Mouse (Mus musculus): ENCODE results near the gene Gm20716.

The Gm20716 gene

DNA sequence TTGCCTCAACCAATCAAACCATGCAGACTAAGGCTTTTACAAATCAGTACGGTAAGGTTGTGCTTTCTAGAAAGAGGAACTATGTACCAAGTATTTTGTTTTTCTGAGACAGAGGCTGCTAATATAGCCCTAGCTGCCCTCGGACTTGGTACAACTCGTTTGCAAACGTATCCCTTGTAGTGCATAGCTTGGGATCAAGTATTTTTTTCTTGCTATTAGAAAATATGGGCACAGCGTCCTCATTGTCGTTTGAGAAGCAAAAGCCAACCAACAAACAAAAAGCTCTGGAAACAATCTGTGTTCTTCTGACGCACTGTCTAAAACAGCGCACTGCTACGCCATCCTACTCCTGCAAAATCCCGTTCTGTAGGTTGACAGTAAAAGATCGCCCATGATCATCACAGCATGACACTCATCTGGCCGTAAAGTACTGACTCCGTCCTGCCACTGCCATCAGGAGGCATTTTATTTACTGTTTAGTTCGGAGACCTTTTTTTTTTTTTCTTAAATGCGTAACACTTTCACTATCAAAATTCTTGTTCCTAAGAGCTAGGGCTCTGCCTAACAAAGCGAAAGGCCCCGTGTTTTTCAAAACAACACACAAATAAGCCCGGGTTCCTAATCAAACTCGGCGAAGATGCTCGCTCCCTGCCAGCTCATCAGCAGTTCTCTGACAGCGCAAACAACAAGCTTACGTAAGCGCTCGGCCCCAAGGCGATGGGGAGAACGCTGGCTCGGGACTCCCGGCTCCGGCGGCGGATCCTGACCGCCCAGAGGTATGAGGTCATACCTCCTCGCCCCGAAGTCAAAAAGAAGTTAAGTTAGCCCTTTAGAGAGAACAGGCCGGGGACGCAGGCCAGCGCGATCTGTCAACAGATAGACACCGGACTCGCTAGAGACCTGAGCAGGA, 793 bp downstream of the Gm20716 start:
- no peak for DNase-seq (ENCODE audit: extremely low read depth, low read depth)

DNA sequence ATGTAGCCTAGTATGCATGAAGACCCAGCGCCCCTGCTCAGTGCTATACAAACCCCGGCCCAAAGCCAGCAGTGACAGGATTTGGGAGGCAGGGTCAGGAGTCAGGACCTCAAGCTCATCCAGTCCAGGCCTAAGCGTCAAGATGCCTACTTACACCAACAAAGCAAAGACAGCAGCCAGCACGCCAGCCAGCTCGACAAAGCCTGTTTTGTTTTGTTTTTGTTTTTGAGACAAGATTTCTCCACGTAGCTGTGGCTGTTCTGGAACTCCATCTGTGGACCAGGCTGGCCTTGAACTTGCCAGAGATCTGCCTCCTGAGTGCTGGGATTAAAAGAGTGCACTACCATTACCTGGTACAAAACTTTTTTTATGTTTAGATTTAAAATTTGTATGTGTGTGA, 6.8 kb downstream of the Gm20716 start:
- no peak for DNase-seq (ENCODE audit: extremely low read depth, low read depth)

DNA sequence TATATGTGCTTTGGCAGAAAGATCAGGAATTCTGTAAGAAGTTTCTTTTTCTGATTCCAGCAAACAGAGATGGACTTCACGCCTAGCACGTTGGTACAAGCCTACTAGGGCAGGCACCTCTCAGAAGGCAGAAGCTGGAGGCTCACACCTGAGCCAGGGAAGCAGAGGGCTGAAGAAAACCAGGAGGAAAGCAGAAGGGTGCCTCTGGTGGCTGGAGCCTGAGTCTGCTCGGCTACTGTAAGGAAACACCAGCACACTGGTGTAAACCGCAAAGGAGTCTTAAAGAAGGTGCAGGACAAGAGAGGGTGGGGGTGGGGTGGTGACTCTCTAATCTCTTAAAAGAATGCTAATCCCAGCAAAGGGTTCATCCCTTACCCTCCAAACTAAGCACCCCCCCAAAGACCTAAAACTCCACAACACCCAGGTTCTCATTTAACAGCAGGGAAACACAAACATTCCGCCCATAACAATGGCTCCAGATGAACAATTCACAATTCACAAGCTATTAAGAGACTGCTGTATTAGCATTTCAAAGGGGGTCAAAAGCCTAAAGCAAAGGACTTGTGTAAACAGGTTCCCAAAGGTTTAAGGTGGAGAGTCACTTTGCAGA, 16.3 kb downstream of the Gm20716 start:
- DNase-seq (ENCODE audit: extremely low read depth, low read depth), result no peak

DNA sequence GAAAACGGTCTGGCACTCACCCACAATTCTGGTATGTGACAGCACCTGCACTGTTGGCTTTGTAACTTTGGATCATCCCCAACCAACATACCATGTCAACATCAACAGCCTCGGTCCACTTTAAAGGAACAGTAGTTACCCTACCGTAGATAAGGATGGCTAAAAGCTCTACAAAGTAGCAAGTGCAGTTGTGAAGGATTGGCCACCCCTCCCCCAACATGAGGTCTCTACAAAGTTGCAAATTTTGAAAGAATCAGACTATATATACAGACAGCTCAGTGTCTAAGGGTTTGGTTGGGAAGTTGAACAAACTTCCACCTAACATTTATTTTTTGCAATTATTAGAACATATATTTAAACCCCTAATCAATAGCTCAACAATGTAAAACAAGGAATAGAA, 22.3 kb downstream of the Gm20716 start:
- no peak for DNase-seq (ENCODE audit: extremely low read depth, low read depth)

DNA sequence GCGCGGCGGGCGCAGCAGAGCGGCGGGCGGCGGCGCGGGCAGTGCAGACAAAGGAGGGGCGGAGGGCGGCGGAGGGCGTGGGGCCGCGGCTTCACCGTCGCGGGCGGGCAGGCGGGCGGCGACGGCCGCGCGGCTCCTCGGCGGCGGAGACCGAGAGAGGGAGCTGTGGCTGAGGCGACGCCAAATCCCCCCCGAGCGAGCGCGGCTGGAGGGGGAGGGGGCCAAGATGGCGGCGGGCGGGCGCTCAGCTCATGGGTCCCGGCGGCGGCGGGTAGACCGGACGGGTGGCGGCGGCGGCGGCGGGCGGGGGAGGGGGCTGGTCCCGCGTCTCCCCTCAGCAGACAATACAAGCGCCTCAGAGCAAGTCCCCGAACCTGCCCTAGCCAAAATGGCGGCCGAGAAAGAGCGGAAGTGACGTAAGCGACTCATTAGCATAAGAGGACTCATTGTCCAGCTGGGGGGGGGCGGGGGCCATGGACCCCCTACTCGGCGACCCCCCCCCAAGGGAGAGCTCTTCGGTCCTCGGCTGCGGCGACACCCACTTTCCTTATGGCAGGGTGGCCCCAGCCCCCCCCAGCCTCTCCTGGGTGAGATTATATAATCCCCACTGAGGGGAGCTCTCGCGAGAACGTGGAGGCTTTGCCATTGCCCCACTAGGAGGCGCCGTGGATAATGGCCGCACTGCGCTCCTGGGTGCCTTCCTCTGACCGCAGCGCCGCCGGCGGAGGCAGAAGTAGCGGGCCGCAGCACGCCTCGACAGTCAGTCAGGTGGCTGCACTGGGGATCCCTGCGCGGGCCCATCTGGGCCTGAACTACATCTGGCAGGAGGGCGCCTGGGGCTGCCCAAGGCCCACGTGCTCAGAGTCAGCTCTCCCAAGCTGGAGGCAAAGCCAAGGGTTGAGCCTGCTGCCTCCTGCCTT, 23.2 kb downstream of the Gm20716 start, which contains the start of gene Adnp:
Gene Adnp, minus strand, starts transcription at position 388 of the 920 bp plus-strand sequence.
- DNase-seq (ENCODE audit: extremely low read depth, low read depth), result peak; percentile 85

DNA sequence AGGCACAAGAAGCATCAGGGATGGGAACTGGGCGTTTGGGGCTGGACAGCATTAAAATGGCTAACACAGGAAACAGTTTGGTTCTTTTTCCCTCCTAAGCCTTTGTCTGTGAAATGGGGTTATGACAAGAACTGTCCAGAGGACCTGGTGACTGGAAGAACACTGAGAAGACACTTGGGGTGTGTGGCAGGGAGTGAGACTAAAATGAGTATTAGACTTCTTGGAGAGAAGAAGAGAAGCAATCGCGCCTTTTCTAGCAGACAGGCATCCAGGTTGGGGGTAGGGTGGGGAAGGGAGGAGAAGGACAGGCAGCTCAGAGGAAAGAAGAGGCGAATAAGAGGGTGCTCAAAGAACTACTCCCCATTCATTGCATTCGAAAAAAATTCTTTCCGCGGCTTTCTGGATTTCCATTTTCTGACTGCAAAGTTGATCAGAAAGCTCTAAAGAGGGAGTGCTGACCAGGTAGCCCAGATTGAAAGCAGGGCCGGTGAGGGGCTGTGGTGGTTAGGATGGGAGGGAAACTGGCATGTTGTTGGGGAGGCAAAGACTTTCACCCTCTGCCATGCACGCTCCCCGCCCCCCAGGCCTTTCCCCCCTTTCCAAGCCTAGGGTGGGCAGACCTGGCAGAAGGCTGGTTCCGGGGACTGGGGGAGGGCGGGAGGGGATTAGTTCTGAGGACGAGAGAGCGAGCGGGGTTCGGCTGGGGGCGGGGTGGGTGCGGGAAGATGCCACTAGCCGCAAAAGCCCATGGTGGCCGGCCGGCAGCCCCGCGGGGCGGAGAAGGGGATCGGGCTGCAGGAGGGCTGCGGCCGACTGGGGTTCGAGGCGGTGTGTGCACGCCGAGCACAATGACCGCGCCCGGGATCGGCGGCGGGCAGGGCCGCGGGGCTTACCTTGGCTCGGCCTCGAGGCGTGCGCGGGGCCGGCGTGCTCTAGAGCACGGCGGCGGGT, 24.2 kb downstream of the Gm20716 start:
- no peak for DNase-seq (ENCODE audit: extremely low read depth, low read depth)

DNA sequence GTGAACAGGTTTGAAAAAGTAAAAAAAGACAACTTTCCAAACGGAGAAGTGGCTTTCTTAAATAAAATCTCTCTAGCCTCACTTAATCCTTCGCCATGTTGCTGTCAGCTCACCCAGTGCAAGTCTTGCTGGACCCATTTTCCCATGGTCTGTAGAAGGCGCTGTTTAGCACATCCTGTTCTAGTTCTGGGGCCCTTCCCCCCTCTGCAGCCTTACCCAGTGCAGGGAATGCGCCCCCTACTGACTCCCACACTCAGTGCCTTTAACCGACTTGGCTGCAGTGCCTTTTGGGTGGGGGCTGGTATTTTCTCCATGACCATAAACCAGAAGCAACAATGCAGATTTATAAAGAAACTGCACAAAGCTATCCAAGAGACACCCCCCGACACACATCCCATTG, 24.9 kb downstream of the Gm20716 start:
- DNase-seq (ENCODE audit: extremely low read depth, low read depth), result peak; percentile 86

DNA sequence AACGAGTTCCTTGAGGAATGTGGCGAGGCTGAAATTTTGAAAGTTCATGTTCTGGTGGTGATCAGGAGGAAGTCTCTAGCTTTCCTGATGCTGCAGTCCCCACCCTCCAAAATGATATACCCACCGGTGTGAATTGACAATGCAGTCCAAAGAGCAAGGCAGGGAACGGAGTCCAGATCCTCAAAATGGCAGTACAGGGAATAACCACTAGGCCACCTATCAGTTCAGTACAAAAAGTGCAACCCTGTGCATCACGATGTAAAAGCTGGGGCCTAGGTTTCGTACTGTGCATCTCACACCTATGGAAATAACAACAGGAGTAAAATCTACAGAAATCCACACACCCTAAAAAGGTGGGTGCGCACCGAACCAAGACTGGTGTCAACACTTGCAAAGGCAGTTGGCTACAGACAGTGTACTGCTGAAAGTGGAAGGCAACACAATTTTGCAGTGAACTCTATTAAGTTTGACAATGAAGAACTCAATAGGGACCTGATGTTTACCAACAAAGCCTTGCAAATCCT, 25.6 kb downstream of the Gm20716 start:
- DNase-seq (ENCODE audit: extremely low read depth, low read depth), result no peak

DNA sequence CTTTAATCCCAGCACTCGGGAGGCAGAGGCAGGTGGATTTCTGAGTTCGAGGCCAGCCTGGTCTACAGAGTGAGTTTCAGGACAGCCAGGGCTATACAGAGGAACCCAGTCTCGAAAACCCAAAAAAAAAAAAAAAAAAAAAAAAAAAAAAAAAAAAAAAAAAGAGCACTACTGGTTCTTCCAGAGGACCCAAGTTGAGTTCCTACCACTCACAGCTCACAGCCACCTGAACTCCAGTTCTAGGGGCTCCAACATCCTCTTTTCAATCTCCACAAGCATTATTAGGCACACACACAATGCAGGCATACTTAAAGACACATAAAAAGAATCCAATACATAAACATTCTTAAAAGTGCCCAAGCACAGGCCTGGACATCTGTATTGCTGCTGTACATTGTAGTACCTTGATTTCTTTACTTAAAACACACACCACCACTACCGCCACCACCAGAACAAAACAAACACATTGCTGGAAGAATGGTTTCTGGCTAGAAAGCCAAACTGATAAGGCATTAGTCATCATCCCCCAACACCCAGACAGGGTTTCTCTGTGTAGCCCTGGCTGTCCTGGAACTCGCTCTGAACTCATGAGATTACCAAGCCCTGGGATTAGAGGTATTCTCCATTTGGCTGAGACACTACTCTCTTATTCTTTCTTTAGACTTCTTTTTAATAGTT, 30.0 kb downstream of the Gm20716 start:
- peak; percentile 46 for DNase-seq (ENCODE audit: extremely low read depth, low read depth)

DNA sequence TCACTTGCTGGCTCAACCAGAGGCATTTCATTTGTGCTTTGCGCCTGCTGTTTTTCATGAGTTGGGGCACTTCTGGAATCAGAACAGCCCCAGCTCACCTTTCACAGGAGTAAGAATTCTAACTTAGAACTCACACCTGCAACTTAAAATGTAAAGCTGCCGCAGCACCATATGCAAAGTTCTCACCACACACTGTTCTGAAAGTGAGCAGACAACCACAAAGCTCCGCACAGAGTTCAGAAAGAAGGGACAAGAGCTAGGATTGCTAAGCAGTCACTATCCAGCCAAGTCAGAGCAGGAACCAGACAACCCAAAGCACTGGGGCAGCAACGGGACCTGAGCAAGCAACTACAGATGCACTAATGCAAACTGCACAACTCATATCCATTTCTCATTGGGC, 30.7 kb downstream of the Gm20716 start:
- DNase-seq (ENCODE audit: extremely low read depth, low read depth), result no peak

DNA sequence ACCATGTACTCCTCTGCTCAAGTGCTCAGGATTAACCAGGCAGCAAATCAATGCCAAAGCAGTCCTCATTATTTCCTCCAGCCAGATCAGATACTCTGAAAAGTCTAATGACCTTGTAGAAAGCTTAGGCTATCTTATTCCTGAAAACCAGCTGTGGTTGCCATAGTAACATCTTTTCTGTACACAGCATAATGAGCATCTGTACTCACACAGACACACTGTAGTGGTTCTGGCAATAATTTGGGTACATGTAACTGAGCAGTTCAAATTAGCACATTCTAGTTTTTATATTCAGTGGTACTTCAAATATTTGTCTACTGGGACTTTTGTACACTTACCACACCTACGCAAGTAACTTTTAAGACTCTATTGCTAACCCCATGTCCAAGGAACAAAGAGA, 31.7 kb downstream of the Gm20716 start:
- no peak for DNase-seq (ENCODE audit: extremely low read depth, low read depth)

DNA sequence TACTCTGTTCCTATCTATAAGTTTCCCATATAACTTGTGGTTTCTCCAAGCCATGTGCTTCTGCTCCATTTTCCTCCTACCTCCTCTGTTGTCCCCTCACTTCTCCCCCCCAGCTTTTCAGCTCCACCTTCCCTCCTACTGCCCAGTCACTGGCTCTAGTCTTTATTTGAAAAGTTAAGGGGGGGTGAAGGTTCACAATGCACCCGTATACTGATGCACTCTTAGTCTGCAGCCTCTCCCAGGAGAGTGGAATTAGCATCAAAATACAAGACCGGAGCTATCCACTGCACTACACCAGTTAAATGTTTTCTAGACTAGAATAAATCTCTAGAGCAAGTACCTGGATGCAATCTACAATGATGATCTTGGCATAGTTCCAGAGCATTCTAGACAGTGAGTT, 34.4 kb downstream of the Gm20716 start:
- no peak for DNase-seq (ENCODE audit: extremely low read depth, low read depth)

DNA sequence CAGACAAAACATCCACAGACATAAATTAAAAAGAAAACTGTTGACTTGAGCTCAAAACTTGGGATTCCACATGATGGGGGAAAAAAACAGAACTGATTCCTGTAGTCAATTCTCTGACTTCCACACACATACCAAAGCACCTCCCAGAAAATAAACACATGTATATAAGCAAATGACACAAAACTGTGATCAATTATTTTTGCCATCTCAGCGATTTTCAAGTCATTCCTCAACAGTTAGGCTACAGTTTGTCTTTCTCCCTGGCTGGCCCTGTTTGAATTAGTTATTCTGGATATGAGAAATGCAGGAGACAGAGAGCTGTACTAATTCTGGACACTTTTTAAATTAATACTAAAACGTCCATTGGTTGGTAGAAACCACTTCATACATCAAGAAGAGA, 36.5 kb downstream of the Gm20716 start:
- no peak for DNase-seq (ENCODE audit: extremely low read depth, low read depth)

DNA sequence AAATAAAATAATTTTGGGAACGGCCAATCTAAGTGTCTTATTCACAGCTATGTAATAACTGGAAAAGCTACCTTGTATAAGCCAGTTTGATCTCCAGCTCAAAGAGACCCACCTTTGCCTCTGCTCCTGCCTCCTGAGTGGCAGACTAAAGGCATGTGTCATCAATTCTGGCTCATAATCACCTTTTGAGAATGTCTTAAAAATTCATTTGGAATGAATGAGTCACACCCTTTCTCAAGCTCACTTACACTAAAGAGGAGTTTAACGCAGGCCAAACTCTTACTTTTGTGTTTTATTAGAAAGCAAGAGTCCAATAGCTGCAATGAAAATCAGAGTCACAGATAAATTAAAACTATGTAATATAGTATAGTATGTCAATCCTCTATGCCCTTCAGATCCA, 38.3 kb downstream of the Gm20716 start:
- no peak for DNase-seq (ENCODE audit: extremely low read depth, low read depth)

DNA sequence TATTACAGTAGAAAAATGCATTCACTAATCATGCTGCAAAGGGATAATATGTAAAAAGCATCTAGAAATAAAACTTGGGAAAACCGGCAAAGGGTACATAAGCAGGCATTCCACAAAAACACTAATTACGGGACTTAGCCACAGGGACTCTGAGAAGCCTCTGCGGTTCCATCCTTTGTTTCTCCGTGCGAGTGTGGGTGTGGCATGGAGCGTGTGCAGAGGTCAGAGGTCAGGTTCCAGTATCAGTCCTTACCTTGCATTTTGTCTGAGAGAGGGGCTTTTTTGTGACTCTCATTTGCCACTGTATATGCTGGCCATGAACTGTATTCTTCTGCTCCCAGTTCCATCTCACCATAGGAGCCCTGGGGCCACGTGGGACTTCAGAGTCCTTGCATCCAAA, 54.2 kb downstream of the Gm20716 start:
- DNase-seq (ENCODE audit: extremely low read depth, low read depth), result no peak

DNA sequence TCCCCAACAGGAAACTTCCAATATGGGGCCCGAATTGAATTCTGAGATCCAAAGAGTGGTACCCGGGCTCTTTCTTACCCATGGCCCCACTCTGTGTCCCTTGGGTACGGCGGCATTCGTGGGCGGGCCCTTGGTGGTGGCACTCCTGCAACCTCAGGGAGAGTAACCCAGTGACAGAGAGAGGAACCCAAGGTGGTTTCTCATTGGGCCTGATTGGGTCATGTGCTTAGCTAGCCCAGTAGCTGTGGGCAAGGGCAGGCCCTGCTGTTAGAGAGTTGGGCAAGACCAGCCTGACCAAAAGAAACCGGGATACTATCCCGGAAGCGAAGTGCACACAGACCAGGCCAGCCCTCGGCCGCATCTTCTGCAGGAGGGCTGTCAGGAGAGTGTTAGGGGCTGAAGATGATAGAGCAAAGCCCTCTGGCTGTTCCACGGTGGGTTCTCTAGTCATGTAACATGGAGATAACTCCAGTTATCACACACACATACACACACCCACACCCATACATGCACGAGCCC, 59.9 kb downstream of the Gm20716 start:
- DNase-seq (ENCODE audit: extremely low read depth, low read depth), result no peak

DNA sequence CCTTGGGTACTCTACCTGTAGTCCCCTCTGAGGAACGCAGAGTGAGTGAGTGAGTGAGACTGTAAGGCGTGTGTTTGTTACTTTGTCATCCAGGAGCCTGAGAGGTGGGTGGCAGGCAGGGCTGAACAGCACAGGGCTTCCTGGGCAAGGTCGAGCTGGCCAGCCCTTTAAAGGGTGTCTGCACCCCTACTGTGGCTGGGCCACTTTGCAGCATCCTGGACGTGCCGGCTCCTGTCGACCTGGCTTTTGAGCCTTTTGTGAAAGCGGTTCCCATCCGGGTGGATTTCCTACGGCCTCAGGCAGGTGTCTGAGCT, 60.4 kb downstream of the Gm20716 start:
- DNase-seq (ENCODE audit: extremely low read depth, low read depth), result no peak

DNA sequence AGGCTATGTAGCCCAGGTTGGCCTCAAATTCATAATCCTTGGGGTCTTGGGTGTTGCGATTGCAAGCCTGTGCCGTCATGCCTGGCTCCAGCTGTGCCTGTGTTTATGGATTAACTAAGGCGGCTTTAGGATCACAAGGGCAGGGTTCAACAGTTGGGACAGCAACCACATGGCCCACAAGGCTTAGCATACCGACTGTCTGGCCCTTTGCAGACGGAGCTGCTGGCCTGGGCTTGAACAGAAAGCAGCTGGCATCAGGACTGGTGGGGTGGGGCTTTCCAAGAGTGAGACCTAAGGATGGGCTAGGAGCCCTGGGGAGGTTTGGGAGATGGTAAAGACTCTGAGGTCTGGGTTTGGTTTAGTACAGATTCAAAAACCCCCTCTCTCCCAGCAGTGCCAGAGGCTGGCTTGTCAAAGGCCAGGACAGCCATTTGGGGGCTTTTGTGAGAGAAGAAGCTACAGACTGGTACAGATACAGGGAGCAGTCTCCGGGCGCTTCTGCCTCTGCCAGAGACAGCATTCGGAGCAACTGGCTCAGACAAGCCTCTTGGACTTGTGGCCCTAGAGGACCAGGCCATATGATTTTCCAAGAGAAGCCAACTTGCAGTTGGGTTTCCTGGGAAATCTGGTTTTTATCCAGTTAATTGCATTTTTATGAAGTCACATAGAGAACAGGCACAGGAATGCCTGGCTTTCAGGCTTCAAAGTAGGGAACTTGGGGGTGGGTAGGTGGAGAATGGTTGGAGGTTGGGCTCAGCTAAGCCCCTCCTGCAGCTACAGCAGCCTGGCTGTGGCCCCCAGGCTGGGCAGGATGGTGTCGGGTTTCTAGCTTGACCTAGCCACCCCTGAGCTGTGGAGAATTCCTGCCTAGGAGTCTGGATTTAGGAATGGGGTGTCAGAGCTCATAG, 61.0 kb downstream of the Gm20716 start:
- DNase-seq (ENCODE audit: extremely low read depth, low read depth), result no peak

DNA sequence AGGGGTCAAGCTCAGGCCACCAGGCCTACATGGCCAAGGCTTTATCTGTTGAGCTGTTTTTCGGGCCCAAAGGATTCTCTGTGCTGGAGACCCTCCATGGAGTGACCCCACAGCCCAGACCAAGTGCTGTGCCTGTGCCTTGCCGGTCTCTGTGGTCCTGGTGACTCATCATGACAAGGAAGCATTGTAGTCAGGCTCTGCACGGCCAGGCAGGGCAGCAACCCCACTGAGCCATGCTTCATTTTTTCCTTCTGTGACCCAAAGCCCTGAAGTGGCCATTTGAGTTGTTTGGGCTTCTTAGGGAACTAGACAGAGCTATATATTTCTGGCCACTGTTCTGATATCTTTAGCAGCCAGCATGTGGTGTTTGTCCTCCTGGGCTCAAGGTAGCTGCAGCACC, 62.4 kb downstream of the Gm20716 start:
- no peak for DNase-seq (ENCODE audit: extremely low read depth, low read depth)
